Mouse (Mus musculus): ENCODE data around the gene Cemip2.

Gene Cemip2

DNA sequence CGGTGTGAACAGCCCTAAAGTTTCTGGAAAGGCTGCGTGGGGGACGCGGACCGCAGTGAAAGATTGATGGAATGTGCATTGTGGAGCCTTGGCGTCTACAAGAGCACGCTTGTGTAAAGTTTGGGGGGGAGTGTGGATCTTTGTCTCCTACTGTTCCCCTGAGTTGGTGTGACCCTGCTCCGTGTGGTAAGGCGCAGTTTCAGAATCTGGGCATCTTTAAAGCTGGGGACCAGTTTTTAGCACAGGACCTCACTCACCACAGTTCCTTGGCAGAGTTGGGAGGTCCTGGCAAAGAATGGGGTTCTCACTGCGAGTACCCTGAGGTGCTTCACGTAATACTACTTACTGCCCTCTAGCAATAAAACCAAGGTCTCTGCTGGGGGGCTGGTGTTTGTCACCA, 964 bp downstream of the Cemip2 start:
- DNase-seq (ENCODE audit: low spot score in 2 of 2) = no peak

DNA sequence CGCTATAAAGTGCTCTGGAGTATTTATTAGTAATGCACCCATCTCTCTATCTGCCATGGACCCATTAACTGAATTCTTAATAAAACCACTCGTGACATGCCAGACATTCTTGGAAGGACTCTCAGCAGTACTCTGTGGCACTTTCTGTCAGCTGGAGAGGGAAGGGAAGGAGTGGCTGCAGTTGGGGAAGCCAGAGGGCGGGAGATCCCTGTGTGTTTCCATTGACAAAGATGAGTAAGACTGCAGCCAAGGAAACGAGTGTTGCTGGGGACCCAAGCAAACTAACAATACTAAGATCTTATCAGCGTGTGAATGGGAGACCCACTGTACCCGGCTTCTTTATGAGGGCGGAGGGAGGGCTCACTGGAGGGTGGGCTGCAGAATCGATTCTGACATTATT, 2.5 kb downstream of the Cemip2 start:
- DNase-seq (ENCODE audit: low spot score in 2 of 2) = no peak

DNA sequence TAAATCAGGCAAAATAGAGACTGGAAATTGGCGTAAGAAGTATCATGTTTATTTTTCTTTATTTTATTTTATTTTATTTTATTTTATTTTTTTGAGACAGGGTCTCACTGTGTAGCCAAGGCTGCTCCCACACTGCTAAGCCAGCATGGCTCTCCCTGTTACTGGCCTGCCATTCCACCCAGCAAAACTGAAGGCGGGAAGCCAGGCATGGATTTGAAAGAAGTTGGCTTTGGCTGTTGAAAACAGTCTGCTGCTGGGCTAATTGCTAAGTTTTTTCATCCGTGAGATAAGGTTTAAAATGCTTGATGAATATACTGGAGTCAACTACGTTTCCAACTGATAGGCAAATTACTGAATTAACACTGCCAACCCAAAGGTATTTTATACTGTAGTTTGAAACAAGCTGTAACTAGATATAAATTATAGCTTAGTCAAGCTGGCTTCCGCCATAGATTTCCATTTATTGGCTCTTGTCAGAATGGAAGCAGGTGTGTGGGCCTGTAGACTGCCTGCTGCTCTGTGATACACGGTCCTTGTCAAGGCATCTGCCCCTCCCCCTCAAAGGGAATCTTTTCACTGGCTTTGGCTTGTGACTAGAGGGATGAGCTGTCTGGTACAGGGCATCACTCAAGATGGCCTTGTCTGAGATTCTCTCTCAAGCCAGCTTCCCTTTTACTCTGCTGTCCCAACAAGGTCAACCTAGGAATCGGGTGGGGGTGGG, 3.1 kb downstream of the Cemip2 start:
- DNase-seq (ENCODE audit: low spot score in 2 of 2) = no peak

DNA sequence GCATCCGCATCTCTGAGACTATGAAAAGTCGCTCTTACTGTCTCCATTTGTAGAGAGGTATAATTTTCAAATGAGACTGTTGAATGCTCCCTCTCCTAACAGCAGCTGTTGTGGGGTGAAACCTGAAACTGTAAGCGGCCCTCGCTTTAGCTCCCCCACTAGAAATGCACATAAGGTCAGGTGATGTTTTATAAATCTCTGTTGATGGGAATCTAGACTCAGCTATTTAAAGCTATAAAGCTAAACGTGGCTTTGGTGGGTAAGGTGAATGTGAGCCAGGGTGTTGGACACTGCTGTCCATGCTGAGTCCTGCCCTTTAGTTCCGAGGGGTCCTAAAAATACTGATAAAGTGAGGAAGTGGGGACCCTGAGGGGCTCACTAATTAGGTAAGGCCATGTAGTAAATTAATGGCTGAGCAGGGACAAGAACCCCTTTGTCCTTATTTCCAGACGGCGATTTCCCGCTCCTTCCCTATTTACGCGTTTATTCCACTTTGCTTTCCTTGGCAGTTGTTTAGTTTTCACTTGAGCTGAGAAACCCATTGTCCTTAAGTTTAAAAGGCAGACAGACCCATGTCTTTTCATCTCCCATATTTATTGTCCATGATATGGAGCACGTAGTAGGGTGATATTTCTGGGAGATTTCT, 3.8 kb downstream of the Cemip2 start:
- no peak for DNase-seq (ENCODE audit: low spot score in 2 of 2)

DNA sequence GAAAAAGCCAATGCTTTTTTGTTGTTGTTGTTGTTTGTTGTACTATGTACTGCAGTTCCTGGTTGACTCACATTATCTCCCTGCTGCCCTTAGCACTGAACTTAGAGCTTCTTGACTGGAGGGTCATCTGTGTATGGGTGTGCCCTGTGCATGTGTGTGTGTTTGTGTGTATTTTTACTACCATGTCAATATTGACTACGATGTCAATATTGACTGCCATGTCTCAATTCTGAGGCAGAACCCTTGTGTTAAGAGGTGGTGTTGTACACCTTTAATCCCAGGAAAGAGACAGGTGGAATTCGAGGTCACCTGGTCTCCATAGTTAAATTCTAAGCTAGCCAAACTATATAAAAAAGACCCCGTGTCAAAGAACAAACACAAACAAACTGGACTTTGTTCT, 5.6 kb downstream of the Cemip2 start:
- DNase-seq (ENCODE audit: low spot score in 2 of 2) = no peak

DNA sequence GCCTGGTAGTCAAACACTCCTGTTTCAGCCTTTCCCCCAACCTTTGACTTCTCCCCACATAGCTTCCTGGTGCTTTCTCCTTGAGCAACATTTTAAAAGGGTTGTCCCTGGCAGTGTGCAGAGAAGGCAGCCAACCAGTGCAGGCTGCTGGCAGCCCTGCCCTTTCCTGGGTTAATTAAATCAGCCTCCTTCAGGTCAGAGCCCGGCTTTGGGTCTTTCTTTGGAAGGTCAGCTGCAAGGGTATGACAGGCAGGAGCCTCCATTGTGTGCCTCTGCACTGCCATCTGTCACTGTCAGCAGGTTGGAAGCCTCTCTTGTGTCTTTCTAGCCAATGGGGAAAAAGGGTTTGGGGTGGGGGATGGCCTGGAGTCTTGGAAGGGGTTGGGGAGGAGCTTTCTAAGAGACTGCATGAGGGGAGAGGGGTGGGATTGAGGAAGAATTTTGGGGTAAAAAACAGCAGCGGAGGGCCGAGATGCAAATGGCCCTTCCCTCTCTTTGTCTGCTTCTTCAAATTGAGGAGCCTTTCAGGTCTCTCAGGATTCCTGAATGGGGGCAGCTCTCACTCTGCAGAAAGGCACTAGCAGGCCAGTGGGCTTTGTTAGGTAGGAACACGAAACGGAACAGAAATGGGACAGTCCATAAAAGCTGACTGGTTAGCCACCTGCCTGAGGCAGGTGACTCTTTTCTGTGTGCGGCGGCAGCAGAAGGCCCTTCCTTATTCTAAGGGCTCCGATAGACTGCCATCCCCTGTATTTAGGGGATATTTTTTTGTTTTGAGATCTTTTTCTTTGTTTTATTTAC, 6.4 kb downstream of the Cemip2 start:
- DNase-seq (ENCODE audit: low spot score in 2 of 2) = no peak

DNA sequence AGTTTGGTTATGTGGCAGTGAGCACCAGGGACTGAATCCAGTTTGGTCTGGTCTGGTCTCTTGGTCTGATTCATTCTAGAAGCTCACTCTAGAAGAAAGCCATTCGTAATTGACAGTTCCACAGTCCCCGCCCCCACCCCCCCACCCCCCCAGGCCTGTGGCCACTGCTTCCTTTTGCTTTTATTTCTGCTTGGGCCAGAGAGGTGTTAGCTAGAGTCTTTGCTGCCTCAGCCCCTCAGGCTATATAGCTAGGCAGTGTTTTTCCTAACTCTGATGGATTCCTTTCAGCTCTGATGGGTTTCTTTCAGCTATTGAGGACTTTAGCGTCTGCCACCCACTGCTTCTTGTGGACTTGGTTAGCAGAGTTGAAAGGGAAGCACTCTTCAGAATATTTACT, 7.0 kb downstream of the Cemip2 start:
- no peak for DNase-seq (ENCODE audit: low spot score in 2 of 2)

DNA sequence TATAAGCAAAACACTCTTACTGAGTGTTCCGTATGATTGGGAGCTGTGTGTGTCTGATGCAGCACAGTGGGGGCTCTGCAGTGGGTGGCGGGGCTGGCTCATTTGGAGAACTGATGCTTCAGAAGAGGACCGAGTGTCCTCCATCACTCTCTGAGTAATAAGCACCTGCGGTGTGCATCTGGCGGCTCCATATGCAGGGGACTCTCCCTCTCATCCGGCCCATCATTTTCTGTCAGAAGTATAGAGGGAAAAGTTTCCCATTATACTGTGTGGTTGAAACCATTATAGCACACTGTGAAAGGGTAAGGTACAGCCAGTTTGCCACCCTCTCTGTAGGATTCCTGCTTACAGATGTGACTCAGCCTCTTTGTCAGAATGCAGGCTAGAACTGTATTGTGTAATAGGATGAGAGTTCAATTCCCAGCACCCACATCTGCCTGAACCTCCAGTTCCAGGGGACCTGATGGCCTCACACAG, 8.9 kb downstream of the Cemip2 start:
- DNase-seq (ENCODE audit: low spot score in 2 of 2) = no peak

DNA sequence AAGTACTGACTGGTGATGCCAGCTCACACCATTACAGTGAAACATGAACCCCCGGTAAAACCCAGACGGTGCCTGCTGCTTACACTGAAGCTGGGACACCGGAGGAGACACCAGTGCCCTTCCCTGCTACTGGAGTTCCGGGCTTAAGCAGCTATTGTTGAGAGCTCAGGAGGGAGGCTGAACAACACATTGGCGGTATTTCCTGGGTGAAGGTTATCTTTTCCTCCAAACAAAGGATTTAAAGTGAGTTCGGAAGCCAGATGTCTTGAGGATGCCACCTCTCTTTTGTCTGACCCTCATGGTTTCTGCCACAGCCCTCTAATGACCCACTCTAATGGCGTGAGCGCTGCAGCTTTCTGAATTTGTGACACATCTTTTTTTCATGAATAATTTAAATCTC, 10.9 kb downstream of the Cemip2 start:
- DNase-seq (ENCODE audit: low spot score in 2 of 2) = no peak

DNA sequence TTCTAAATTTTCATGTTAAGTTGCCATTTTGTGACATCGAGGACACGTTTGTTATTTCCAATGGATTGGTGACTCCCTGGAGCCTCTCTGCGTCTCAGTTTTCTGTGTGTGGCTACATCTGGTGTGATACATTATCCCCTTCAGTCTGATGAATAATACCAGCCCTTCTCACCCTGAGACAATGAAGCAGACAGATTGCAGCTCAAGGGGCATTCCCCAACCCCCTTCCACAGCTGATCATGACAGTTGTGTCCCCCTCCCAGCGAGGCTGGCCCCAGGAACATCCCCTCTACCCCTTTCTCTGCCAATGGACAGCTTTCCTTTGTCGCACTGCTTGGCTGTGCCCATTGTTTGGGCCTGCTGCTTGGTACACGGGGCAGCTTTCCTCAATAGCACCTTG, 11.5 kb downstream of the Cemip2 start:
- DNase-seq (ENCODE audit: low spot score in 2 of 2) = no peak

DNA sequence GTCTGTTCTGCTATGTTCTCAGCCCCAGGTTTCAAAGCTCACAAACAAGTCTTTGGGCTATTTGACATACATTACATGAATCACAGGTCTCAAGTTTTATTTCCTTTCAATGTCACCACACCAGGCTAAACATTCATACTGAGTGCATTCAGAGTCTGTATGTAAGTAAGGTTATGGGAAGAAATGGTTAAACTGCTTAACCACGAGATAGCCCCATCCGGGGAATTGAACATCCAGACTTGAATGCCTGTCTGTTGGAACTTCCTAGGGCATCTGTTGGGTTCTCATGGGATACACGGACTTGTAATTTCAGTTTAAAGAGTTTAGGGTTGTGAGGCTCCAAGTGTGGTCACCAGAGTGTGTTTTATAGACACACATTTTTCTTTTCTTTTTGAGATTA, 13.2 kb downstream of the Cemip2 start:
- no peak for DNase-seq (ENCODE audit: low spot score in 2 of 2)

DNA sequence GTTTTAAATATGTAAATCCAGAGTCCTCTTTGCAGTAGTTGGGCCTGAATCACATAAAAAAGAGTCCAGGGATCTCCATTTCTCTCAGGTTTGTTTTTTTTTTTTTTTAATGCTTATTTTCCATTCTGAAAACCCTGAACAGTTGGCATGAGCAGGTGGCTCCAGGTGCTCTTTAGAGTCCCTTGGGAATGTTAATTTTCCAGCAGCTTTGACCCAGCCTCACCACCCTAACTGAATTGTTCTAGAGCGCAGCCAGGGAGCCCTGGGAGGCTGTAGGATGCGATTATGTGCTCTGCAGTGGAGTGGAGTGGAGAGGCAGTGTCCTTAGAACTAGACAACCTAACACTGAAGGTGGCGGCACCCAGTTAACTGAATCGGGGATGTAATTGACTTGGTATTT, 13.7 kb downstream of the Cemip2 start:
- no peak for DNase-seq (ENCODE audit: low spot score in 2 of 2)

DNA sequence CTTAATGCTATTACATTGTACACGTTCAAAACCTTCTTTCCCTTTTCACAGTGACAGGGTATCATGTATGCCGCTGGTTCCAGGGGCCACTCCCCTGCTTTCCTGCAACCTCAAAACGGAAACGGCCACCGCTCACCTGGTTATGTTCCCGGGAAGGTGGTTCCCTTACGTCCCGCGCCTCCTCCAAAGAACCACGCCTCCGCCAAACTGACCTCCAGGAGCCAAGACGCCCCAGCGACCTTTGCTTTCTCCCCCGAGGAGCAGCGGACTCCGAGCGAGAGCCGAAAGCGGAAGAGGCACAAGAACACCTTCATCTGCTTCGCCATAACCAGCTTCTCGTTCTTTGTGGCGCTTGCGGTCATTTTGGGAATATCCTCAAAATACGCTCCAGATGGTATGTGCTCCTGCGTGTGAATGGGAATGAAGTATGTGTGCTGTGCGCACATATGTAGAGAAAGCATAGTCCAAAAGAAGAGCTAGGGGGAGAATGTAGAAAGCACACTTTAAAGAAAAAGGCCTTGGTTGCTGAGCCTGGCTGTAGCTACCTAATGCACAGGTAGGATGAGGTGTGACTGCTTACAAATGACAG, 14.5 kb downstream of the Cemip2 start:
- DNase-seq (ENCODE audit: low spot score in 2 of 2) = no peak

DNA sequence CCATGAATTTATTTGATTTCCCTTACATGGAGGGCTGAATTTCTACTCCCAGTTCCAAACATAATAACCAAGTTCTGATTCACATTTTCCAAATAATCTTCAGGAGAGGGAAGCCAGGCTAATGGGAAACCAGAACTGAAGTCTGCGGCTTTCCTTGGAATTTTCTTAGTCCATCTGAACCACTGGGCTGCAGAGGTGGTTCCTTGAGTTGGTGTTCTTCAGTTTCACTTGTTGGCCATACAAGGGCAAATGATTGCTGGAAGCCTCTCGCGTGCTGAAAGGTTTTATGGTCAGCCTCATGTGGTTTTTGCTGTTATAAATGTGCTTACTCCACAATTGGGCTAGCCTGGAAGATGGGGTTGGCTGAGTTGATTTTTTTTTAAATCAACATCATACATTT, 16.4 kb downstream of the Cemip2 start:
- DNase-seq (ENCODE audit: low spot score in 2 of 2) = no peak

DNA sequence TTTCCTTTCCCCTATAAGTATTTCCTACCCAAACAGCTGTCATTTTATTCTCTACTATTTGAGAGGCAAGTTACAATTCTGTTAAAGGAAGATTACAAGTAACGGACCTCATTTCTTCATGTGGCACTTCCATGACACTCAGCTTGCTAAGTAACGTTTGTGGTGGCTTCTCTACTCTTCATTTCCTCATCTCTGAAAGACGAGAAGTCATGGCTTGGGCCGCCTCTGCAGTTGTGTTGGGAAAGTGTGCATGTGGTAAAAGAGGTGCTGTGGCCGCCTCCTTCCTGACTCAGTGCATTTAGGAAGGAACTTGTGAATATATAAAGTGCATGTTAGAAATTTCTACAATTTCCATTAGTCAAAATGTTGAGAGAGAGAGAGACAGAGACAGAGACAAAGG, 18.2 kb downstream of the Cemip2 start:
- DNase-seq (ENCODE audit: low spot score in 2 of 2) = no peak

DNA sequence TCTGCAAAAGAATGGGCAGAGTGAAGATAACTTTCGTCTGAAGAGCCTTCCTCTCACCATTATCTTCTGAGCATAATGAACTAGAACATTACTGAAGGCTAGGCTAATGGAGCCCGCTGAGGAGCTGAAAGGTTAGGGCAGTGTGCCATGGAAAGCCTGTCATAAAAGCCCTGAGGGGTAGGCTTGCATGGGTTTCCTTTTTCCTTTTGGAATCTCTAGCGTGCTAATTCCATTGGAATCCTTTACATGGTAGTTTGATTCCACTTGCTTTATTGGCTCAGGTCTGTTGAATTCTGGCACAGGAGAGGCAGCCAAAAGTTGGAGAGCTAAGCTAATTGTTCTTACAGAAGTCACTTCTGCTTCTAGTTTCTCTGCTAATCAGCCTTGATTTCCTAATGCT, 20.6 kb downstream of the Cemip2 start:
- DNase-seq (ENCODE audit: low spot score in 2 of 2) = no peak

DNA sequence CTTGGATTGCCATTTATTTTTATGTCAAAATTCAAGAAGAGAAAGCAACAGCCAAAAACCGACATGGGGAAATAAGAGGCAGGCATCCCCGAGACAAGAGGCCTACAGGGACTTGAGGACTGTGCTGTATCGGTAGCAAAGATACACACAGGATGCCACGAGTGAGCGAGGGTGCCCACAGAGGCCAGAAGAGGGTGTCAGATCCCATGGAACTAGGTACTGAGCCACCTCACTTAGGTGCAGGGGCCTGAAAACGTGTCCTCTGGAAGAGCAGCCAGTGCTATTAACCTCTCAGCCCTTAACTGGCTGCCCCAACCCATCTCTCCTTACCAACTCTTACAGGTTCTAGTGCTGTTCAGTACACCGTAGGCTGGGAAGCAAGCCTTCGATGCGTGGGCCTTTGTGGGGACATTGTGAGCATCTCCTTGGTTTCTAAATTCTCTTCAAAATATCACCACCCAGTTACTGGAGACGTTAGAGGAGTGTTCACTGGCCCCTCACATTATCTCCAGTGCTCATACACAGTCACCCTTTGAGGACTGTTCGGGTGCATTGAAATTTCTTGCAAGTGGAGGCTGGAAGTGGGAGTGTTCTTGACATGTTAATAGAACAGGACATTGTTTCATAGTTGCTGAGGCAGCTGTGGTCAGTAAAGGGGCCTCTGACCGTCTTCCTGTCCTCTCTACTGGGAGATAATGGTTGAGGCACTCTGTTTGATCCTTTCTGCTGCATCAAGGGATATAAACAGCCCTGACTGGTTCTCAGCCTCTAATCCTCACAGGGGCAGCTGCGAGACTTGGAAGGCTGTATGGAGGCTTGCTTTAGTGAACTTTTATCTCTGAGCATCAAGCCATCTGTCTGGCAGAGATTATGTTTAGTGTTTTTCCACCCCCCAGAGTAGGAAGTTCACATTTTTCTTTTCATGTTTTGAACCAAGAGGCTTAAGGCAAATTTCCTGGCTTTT, 21.6 kb downstream of the Cemip2 start:
- DNase-seq (ENCODE audit: low spot score in 2 of 2) = no peak

DNA sequence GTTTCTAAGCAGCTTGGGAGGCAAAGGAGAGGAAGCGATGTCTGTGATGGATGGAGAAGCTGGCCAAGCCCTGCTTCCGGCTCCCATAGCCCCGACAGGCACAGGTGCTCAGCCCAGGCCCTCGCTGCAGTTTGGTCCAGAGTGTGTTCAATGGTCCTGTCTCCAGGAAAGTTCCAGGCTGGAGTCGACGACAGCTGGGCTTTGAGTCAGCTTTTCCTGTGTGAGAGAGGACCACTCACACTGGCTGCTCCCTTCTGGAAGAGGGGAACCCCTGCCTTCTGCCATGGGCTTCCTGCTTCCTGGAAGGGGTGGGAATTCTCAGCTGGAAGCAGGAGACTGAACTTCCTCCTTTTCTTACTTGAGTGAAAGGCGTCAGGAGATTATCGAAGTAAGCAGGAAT, 26.3 kb downstream of the Cemip2 start:
- no peak for DNase-seq (ENCODE audit: low spot score in 2 of 2)

DNA sequence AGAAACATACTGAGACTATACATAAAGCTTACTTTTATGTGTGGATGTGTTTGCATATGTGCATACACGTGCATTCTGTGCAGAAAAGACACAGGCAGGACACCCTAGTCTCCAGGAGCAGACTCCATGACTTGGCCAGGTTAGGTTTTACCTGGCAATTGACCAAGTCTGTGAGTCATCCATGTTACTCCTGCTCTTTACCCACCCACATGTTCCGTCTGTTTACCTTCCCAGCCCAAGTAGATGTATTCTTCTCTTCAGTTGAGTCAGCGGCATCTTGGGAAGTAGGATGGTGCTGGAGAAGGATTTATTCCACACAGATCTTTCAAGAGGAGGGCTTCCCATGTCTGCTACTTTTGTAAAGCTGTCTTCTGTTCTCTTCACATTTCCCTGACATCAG, 27.2 kb downstream of the Cemip2 start:
- no peak for DNase-seq (ENCODE audit: low spot score in 2 of 2)

DNA sequence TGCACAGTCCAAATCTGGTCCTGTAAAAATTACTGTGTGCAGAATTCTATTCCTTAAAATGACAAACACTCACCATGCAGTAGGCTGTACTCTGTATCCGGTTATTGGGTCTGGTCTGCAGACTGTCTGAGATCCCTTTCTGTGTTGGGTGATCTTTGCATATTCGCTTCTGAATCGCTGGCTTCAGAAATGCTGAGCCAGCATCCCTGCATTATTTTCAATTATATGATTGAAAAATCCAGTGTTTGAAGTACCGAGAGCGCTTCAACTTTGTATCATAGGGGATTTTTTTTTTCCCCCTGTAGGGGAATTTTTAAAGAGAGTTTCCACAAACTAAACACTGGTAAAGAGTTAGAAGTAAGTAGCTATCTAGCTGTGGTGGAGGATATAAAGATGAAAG, 32.0 kb downstream of the Cemip2 start:
- no peak for DNase-seq (ENCODE audit: low spot score in 2 of 2)

DNA sequence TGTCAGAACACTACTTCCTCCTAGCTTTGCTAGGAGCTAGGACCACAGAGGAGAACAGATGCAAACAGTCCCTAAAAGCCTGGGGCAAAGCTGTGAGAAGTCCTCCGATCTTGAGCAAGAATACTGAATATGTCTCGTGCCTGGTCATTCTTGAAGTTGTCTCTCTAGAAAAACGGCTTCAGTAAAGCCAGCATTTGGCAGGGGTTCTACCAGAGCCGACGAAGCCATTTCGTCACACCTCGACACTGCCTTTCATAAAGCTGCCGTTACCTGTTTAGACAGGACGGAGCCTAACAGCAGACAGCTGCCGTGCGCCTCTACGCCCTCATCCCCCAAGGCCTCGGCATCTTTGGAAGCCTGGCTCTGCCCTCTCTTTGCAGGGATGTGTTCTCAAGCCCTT, 35.4 kb downstream of the Cemip2 start:
- no peak for DNase-seq (ENCODE audit: low spot score in 2 of 2)
